Mouse (Mus musculus) CH12.LX (cell line): Measurements from ENCODE around the gene Lsm10.

Experiments
- CHD2 ChIP-seq: IDR thresholded peaks from 2 replicates; pipeline ENCODE4 v1.6.1; 2011; ENCODE audit warnings: low read length, improper control_type of control experiment
- CTCF ChIP-seq, 2 experiments: IDR thresholded peaks in 1 of 2; conservative IDR thresholded peaks in 1 of 2; 2 replicates each; pipeline ENCODE4 v1.5.1; 2011 to 2012; ENCODE audit warnings: low read depth in 2 of 2, low read length in 2 of 2, improper control_type of control experiment in 1 of 2, inconsistent platforms in 1 of 2, mild to moderate bottlenecking in 1 of 2, moderate library complexity in 1 of 2
- ZNF384 ChIP-seq: IDR thresholded peaks from 2 replicates; pipeline ENCODE4 v1.6.1; 2012; ENCODE audit warnings: low read depth, low read length, improper control_type of control experiment, inconsistent platforms

DNA sequence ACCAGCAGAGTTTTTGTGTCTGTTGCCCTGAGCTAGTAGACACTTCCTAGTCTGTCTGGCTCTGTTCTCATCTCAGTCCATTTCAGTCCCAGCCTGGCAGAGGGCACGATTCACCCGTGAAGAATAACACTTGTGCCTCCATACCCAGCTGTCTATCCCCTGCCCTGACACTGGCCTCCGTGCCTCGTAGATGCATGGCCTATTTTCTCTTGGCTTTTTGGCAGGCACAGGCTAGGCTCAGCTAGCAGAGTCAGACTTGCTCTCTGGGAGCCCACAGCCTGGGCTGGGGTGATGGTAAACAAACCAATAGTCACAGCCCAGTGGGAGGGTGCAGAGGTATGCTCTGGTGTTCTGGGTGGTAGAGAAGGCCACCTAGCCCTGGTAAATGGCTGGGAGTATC is 16.8 kb downstream of the Lsm10 start:
- TF ChIP-seq CTCF (conservative IDR thresholded peaks at IDR 0.05 in 1 of 2, IDR thresholded peaks at IDR 0.05 in 1 of 2; ENCODE audit: low read depth in 2 of 2, low read length in 2 of 2) (no peak), ZNF384 (no peak), CHD2 (no peak)
